Mouse (Mus musculus) stomach, postnatal 0 days (tissue): Measurements from ENCODE around the gene Adgra3.

ENCODE experiments used
- CTCF ChIP-seq: IDR thresholded peaks from 2 replicates; pipeline ENCODE4 v1.5.1; 2016; ENCODE audit warnings: antibody characterized with exemption, low read depth, mild to moderate bottlenecking, moderate library complexity
- EP300 ChIP-seq: optimal IDR thresholded peaks from 2 replicates; pipeline ENCODE3; 2016; ENCODE audit warnings: antibody characterized with exemption

- TF ChIP-seq CTCF (no peak), EP300 (no peak)
These were observed 91.1 kb downstream of the Adgra3 start for GRCm38 (mm10) chr5:49967726-49968125.
